Mouse (Mus musculus) olfactory bulb, adult 2 months (tissue): ENCODE measurements around the gene Copb2.
A peak's percentile ranks its signal among the peaks of the same experiment; 100 is the strongest.

Experiments
- CTCF ChIP-seq: fragments of 200-500 bp; IDR thresholded peaks from 2 replicates; pipeline ENCODE4 v1.5.1; 2012; ENCODE audit warnings: low read depth, mild to moderate bottlenecking, low read length, moderate library complexity; ENCODE audit not compliant: insufficient read depth
- POLR2A ChIP-seq: fragments of 200-500 bp; IDR thresholded peaks from 2 replicates; pipeline ENCODE4 v1.6.1; 2012; ENCODE audit warnings: mild to moderate bottlenecking, low read depth, low read length, moderate library complexity; ENCODE audit not compliant: insufficient read depth

DNA sequence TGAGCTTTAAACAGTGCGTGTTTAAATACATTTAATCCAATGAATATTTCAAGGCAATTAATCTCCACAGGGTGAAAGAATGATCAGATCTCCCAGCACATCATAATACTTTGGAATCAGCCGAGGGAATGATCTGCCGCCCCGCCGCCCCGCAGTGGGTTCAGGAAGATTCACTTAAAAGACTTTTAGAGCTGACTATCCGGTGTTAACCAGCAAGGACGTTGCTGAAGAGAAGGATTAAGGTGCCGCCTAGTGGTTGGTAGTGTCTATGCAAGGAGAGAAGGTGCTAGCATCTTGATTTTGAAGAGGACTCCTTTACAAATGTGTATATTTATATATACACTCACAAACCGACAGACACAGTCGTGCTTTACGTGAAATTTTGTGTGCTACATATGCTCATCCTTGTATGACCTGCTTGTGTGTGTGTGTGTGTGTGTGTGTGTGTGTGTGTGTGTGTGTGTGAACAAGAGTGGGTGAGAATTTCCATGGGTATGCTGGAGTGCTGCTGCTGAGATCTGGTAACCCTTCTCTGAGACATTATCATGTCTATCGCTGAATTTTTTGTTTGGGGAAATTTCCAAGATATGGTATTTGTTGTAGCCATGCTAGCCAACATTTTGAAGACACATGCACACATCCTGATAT lies 24.7 kb upstream of the Copb2 start:
- TF ChIP-seq CTCF (0 out of 2 replicates have a peak, but pooled peaks have one; percentile 23), POLR2A (no peak)
